Mouse (Mus musculus) ES-E14 (cell line): ENCODE data around the gene Gm5617.

Experiments
- CHD2 ChIP-seq: IDR thresholded peaks from 2 replicates; pipeline ENCODE4 v1.6.1; 2014; ENCODE audit warnings: mild to moderate bottlenecking, low read depth, low read length, inconsistent platforms
- HCFC1 ChIP-seq: IDR thresholded peaks from 2 replicates; pipeline ENCODE4 v1.6.1; 2012; ENCODE audit warnings: low read length, inconsistent platforms, borderline replicate concordance; ENCODE audit not compliant: insufficient read depth

GRCm38 (mm10) chr9:48504741-48505365 lies 9.6 kb downstream of the Gm5617 start:
- TF ChIP-seq CHD2 (no peak), HCFC1 (no peak)
